Mouse (Mus musculus) c-Kit-positive CD71-positive TER-119-positive erythroid progenitor cells, embryonic 14.5 days (primary cell): ENCODE measurements around the gene Bcl2l12.
A peak's percentile ranks its signal among the peaks of the same experiment; 100 is the strongest.

Source experiments
- DNase-seq: peaks from one replicate; pipeline ENCODE4 v3.0.0-alpha.2; 2013; ENCODE audit warnings: low spot score

The Bcl2l12 gene

GRCm38 (mm10) chr7:44986879-44987718 lies 11.4 kb downstream of the Bcl2l12 start:
- no peak for DNase-seq

DNA sequence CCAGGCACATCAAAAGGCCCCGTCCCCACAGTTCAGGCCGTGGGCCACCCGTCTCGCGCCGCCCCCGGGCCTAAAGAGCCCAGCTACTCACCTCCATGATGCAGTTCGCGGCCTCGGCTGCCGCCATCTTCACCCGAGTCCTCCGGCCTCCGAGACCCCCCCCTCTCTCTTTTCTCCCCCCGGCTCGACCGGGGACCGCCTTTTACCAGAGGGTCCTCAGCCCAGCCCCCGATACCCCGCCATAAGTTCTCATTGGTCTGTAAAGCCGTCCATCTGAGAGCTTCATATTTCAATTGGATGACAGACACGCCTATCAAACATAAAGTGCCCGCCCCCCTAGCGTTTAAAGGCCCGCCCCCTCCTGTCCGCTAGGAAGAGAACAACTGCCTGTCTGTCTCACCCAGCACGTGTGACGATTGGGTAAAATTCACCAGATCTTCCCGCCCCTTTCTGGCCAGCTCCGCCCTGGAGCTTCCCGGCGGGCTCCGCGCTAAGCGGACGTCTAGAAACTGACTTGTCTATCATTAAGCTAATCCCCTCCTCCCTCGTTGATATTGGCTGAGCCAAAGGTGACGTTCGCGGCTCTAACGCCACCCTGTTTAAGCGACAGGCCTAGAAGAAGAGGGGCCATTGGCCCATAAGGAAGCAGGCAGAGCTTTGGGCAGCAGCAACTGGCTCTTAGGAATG lies 12.2 kb downstream of the Bcl2l12 start, which contains the start of gene Prmt1:
Prmt1 (minus strand) TSS at position 377 of the 687 bp plus-strand sequence.
- peak; percentile 98 for DNase-seq

DNA sequence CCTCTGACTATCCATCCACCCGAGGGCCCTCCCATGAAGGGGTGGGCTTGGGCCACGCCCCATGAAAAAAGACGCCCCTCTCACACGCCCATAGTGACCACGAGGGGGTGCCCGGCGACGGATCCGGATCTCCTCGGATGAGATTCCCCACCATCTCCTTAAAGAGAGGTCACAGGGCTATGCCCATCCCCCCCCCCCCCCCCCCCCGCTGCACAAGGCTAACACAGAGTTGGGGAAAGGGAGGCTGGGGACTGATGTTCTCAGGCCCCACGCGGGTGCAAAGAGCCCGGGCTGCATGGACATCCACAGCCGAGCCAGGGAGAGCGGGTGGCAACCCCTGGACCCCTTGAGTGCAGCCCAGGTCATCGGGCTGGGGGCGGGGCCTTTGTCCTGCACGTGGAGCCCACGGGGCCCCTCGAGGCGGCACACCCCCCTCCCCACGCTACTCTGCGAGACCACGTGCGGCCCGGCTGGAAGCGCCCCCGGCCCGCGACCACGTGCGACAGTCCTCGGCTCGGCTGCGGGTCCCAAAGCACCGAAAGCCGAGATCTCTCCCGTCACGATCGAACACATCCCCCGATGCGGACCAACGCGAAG lies 12.8 kb downstream of the Bcl2l12 start:
- DNase-seq = peak; percentile 51

GRCm38 (mm10) chr7:44984833-44985164 lies 13.7 kb downstream of the Bcl2l12 start:
- DNase-seq = no peak

- no peak for DNase-seq
Observed at GRCm38 (mm10) chr7:44983944-44984832, 14.3 kb downstream of the Bcl2l12 start.

- peak; percentile 79 for DNase-seq
Observed at GRCm38 (mm10) chr7:44983085-44983484, 15.4 kb downstream of the Bcl2l12 start.

DNA sequence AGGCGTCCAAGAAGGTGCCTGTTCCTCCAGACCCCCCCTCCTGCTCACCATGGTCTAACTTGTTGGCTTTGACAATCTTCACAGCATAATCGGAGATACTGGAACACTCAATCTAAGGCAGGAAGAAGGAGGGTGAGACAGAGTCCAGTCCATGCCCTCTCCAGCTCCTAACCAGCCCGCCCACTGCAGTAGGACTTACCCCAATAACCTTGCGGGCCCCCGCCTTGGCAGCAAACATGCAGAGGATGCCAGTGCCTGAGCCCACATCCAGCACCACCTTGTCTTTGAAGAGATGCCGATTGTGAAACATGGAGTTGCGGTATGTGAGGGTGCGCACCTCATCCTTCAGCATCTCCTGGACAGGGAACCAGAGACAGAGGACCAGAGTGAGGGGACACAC lies 17.0 kb downstream of the Bcl2l12 start:
- DNase-seq = no peak

- no peak for DNase-seq
Observed at GRCm38 (mm10) chr7:44978300-44978699, 20.2 kb downstream of the Bcl2l12 start.

- no peak for DNase-seq
Observed at GRCm38 (mm10) chr7:44975117-44975419, 23.4 kb downstream of the Bcl2l12 start.

- peak; percentile 79 for DNase-seq
Observed at GRCm38 (mm10) chr7:44974383-44975116, 24.0 kb downstream of the Bcl2l12 start, which contains the start of gene Cpt1c. Gene Cpt1c, minus strand, starts transcription at chr7:44974851.

DNA sequence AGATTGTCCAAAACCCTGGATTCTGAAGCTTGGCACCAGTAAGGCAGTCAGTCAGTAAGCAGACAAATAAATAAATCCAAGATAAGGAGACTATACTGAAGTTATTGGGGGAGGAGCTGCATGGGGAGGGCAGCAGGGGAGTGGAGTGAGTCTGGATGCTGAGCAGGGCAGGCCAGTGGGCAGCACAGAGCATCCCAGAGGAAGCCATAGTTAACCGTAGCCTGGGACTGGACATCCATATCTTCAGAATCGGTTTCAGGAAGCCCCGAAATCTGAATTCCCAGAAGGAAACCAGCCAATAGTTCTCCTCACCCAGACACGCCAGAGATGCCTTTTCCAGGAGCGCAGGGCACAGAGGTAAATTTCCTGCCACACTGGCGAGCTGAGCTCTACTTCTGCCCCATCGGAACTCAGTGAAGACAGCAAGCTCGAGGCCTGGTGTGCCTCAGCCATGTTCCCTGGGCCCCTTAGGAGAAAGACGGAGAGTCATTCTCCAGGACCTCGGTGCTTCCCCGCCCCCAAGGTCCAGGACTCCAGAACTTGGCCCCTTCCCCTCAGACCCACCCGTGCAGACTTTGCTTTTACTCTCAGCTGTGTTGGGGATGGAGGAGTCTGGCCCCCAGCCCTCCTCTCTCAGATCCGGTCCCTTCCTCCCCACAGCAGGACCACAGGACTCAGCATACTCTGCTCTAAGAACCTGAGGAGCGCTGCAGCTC lies 24.9 kb downstream of the Bcl2l12 start:
- DNase-seq = no peak

- DNase-seq = no peak
Observed at GRCm38 (mm10) chr7:44971142-44971541, 27.4 kb downstream of the Bcl2l12 start.

- DNase-seq = peak; percentile 66
Observed at GRCm38 (mm10) chr7:44970231-44970691, 28.3 kb downstream of the Bcl2l12 start.

DNA sequence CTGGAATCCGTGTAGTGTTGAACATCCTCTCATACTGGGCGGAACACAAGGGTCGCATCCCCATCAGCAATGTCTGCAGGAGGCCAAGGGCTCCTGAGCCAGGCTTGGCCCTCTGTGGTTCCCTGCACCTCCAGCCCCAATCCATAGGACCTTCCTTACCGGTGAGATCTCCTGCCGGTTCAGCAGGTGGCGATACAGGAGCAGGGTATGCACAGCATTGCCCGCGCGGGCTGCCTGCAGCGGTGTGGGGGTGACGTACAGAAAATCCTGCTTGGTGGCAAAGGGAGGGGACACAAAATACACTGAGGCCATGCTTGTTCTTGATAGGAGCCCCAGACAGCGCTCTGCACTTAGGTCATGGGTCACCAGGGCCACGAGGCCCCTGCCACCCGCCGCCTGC lies 31.9 kb downstream of the Bcl2l12 start:
- DNase-seq = no peak

DNA sequence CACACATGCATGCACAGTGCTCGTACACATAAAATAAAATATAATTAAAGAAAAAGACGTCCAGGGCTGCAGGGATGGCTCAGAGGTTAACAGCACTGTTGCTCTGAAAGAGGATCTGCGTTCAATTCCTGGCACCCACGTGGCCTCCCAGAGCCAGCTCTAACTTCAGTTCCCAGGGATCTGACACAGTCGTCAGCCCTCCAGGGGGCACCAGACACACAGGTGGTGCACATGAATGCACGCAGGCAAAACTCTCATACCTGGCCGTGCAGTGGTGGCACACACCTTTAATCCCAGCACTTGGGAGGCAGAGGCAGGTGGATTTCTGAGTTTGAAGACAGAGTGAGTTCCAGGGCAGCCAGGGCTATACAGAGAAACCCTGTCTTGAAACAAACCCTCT lies 32.5 kb downstream of the Bcl2l12 start:
- no peak for DNase-seq

DNA sequence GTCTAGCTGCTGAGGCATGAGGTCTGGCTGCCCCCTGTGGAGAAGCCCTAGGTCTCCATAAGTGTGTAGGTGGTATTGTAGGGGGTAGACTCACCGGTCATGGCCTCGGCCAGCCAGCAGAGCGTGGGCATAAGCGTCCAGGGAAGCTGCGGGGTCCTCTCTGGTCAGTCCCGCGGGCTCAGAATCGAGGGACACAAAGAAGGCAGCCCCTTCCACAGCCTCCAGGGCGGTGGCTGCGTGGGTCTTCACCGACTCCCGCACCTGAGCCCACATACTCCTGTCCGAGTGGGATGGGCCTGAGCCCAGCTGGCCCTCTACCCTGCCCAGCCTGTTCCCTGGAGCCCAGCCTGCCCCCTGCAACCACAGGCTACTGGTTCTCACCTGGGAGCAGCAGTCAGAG lies 33.5 kb downstream of the Bcl2l12 start:
- DNase-seq = no peak

- no peak for DNase-seq
Observed at GRCm38 (mm10) chr7:44962831-44963230, 35.7 kb downstream of the Bcl2l12 start.

GRCm38 (mm10) chr7:44962337-44962736 lies 36.2 kb downstream of the Bcl2l12 start:
- no peak for DNase-seq

DNA sequence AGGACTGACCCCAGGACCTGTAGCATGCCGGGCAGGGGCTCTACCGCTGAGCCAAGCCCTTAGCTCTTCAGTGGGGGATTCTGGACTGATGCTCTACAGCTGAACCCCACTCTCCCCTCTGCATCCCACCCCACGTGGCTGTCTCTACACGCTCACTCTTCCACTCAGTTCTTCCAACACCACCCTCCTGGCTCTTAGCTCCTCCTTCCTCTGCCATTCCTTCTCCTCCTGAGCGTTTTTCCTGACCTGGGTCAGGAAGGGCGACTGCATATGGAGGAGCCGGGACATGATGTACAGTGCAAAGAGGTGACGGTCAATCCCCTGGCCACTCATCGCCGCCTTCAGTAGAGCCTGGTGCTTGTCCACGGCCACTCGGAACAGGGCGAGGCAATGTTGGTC lies 38.0 kb downstream of the Bcl2l12 start:
- DNase-seq = no peak

DNA sequence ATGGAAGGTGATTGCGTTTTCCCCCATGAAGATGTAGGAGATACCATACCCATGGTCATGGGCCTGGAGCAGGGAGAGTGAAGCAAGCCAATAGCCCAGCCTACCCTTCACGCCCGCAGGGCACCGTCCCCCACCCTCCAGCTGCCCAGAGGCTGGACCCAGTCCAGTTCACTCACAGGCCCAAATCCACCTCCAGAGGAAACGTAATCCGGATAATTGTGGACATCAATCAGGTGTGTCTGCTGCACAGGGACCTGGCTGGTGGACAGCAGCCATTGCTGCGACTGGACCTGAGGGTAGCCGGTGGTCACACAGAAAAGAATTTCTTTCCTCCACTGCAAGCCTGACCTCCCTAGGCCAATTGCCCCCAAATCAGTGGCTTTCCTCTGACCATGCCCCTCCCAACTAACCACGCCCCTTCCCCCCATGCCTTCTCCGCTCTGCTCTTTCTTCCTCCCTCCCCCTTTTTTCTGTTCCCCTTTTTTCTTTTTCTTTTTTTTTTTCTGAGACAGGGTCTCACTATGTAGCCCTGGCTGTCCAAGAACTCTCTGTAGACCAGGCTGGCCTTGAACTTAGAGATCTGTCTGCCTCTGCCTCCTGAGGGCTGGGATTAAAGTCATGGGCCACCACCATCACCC lies 38.5 kb downstream of the Bcl2l12 start:
- no peak for DNase-seq
